Mouse (Mus musculus) mesoderm, embryonic 11.5 days (tissue): ENCODE results near the gene Borcs6.
A peak's percentile ranks its signal among the peaks of the same experiment; 100 is the strongest.
"Not testable (repeated sequence)": the region's sequence is repeated elsewhere in the genome, so short reads cannot be mapped to it uniquely, and the experiment has no call there.

Source experiments
- DNase-seq: peaks from one replicate; pipeline ENCODE4 v3.0.0-alpha.2; 2012; ENCODE audit warnings: low read depth, low spot score

Gene Borcs6

GRCm38 (mm10) chr11:69059357-69059974, at the start of gene Borcs6:
Gene Borcs6, plus strand, starts transcription at chr11:69059717.
- peak; percentile 98 for DNase-seq

DNA sequence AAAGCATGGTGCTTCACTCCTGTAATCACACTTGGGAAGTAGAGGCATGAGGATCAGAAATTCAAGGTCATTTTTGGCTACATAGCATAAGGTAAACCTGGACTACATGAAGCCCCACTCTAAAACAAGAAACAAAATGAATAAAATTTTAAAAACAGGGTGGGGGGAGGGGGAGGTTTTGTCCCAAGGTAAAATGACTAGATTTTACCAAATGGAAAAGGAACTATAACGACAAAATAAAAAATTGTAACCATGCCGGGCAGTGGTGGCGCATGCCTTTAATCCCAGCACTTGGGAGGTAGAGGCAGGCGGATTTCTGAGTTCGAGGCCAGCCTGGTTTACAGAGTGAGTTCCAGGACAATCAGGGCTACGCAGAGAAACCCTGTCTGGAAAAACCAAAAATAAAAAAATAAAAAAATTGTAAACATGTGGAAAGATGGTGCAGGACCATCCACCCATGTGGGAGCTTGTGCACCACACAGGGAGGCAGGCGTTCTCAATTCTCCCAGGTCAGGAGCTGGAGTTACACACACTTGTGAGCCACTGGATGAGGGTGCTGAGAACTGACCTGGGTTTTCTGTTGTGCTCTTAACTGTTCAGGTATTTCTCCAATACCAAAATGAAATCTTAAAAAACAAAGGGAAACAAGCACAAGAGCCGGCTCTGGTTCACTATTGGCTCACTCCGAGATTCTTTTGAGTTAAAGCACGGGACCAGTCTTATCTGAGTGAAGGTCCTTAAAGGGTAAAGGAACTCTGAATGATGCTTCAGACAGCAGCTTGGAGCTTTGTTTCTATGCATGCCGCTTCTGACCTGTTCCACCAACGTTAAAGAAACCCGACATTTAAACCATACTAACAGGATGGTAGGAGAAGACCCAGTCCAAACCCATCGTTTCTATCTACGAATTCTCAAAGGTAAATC, 48.9 kb upstream of the Borcs6 start:
- DNase-seq: no peak

GRCm38 (mm10) chr11:69011445-69011844, 48.1 kb upstream of the Borcs6 start:
- DNase-seq: not testable (repeated sequence)

GRCm38 (mm10) chr11:69012071-69012601, 47.4 kb upstream of the Borcs6 start:
- DNase-seq: peak; percentile 88

- DNase-seq: peak; percentile 96
Measured at GRCm38 (mm10) chr11:69015644-69016441, 43.7 kb upstream of the Borcs6 start, which contains the start of gene Ctc1. Gene Ctc1, plus strand, starts transcription at chr11:69015911.

- no peak for DNase-seq
Measured at GRCm38 (mm10) chr11:69016755-69017154, 42.8 kb upstream of the Borcs6 start.

DNA sequence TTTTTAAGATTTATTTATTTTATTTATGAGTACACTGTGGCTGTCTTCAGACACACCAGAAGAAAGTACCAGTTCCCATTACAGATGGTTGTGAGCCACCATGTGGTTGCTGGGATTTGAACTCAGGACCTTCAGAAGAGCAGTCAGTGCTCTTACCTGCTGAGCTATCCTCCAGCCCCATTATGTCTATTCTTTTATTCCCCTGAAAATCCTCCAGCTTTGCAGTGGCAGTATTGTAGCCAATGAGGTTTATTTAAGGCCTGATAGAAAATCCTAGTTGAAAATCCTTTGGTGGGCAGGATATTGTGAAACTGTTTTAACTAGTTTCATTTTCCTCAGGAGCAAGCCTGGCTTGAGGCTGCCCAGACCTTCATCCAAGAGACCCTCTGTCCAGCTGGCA, 38.8 kb upstream of the Borcs6 start:
- no peak for DNase-seq

GRCm38 (mm10) chr11:69026562-69026961, 33.0 kb upstream of the Borcs6 start:
- DNase-seq: no peak

GRCm38 (mm10) chr11:69028805-69029204, 30.7 kb upstream of the Borcs6 start:
- no peak for DNase-seq

GRCm38 (mm10) chr11:69033552-69033951, 26.0 kb upstream of the Borcs6 start:
- DNase-seq: no peak

GRCm38 (mm10) chr11:69034585-69034984, 24.9 kb upstream of the Borcs6 start:
- DNase-seq: no peak

DNA sequence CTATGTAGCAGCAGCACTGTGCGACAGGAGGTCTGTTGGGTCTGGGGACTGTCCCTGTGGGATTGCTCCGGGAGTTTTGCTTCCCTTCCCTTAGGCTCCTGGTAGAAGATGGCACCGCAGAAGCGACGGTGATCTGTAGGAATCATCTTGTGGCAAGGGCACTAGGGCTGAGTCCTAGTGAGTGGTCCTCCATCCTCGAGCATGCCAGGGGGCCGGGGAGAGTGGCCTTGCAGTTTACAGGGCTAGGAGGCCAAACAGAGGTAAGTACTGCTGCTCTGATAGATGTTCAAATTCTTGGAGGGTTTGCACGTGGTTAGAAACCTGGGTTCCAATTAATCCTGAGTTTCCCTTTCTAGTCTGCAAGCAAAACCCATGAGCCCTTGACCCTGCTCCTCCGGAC, 24.1 kb upstream of the Borcs6 start:
- DNase-seq: no peak

- DNase-seq: peak; percentile 90
Measured at GRCm38 (mm10) chr11:69035849-69036248, 23.7 kb upstream of the Borcs6 start.

GRCm38 (mm10) chr11:69036486-69037230, 22.9 kb upstream of the Borcs6 start:
- peak; percentile 88 for DNase-seq

- peak; percentile 90 for DNase-seq
Measured at GRCm38 (mm10) chr11:69037231-69038061, 22.1 kb upstream of the Borcs6 start.

- no peak for DNase-seq
Measured at GRCm38 (mm10) chr11:69038173-69038572, 21.3 kb upstream of the Borcs6 start.

- peak; percentile 93 for DNase-seq
Measured at GRCm38 (mm10) chr11:69045531-69046394, 13.8 kb upstream of the Borcs6 start, which contains the start of gene Aurkb. Gene Aurkb, plus strand, starts transcription at chr11:69045647.

DNA sequence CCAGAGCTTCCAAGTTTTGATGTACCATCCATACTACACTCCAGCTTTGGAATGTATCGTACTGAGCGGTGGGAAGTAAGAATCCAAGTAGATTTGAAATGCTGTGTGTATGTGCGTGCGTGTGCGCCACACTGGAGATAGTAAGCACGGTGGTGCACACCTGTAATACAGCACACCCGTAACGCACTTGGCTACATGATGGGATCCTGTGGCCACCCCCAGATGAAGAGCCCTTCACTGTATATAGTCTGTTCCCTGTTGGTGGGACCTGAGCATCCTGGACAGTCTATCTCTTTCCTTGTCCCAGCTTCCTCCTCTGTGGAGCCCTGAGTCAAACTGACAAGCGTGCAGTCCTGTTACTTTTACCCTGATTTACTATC, 13.1 kb upstream of the Borcs6 start:
- no peak for DNase-seq

GRCm38 (mm10) chr11:69047592-69047991, 11.9 kb upstream of the Borcs6 start:
- no peak for DNase-seq
